Mouse (Mus musculus): Measurements from ENCODE around the gene Ppip5k1. TPM values are rescaled to one million over a fixed set of nuclear protein-coding genes. Genes with fewer than 3 reads are reported as not detected.

Ppip5k1 gene
- 10 to 100 TPM in 1 of 2 experiments, 1 to 10 TPM in 1; 8.9 to 11.3 TPM for polyA plus RNA-seq (2017; shearing (Covaris generic))

GRCm38 (mm10) chr2:121354820-121355592 is at the start of gene Ppip5k1:
Ppip5k1 (minus strand) TSS chr2:121355396.

GRCm38 (mm10) chr2:121386961-121387575 is 31.9 kb upstream of the Ppip5k1 start, which contains the start of gene Strc:
Strc (minus strand) TSS chr2:121387168.

GRCm38 (mm10) chr2:121357494-121357893 is 2.3 kb upstream of the Ppip5k1 start, which contains the start of gene Ckmt1:
Ckmt1 (plus strand) TSS chr2:121357714.

GRCm38 (mm10) chr2:121288901-121289729 is 66.1 kb downstream of the Ppip5k1 start, which contains the start of gene Map1a:
Map1a (plus strand) TSS chr2:121289600.

GRCm38 (mm10) chr2:121271236-121271927 is 83.8 kb downstream of the Ppip5k1 start, which contains the start of gene Trp53bp1:
Trp53bp1 (minus strand) TSS chr2:121271407.

Other genes starting within 250 kb of the Ppip5k1 start
- gene Tgm7, start 245.6 kb downstream of the Ppip5k1 start, polyA plus RNA-seq (2017; shearing (Covaris generic)), result under 1 TPM in 1 of 2 experiments, not detected in 1; 0.10 TPM
- gene Adal, start 215.0 kb downstream of the Ppip5k1 start, polyA plus RNA-seq (2017; shearing (Covaris generic)), result 10 to 100 TPM; 16.4 to 20.5 TPM
- gene Lcmt2, start 214.7 kb downstream of the Ppip5k1 start, polyA plus RNA-seq (2017; shearing (Covaris generic)), result 10 to 100 TPM; 17.9 to 19.7 TPM
- 10 to 100 TPM; 74.4 to 82.9 TPM for gene Tubgcp4, start 184.7 kb downstream of the Ppip5k1 start, polyA plus RNA-seq (2017; shearing (Covaris generic))
- gene Zscan29, start 184.3 kb downstream of the Ppip5k1 start, polyA plus RNA-seq (2017; shearing (Covaris generic)), result 10 to 100 TPM; 27.1 to 45.5 TPM
- gene Trp53bp1, start 84.0 kb downstream of the Ppip5k1 start, polyA plus RNA-seq (2017; shearing (Covaris generic)), result 10 to 100 TPM; 28.1 to 45.6 TPM
- under 1 TPM; 0.01 to 0.14 TPM for gene Map1a, start 65.8 kb downstream of the Ppip5k1 start, polyA plus RNA-seq (2017; shearing (Covaris generic))
- gene Ckmt1, start 2.3 kb upstream of the Ppip5k1 start, polyA plus RNA-seq (2017; shearing (Covaris generic)), result under 1 TPM in 1 of 2 experiments, not detected in 1; 0.27 TPM
- under 1 TPM; 0.07 to 0.12 TPM for gene Strc, start 31.8 kb upstream of the Ppip5k1 start, polyA plus RNA-seq (2017; shearing (Covaris generic))
- gene Pdia3, start 58.4 kb upstream of the Ppip5k1 start, polyA plus RNA-seq (2017; shearing (Covaris generic)), result 100 to 1,000 TPM; 589 to 791 TPM
- gene Catsper2, start 58.4 kb upstream of the Ppip5k1 start, polyA plus RNA-seq (2017; shearing (Covaris generic)), result 1 to 10 TPM; 2.6 to 2.8 TPM
- gene Ell3, start 88.9 kb upstream of the Ppip5k1 start, polyA plus RNA-seq (2017; shearing (Covaris generic)), result 1 to 10 TPM in 1 of 2 experiments, under 1 TPM in 1; 0.66 to 1.2 TPM
- gene Serf2, start 93.8 kb upstream of the Ppip5k1 start, polyA plus RNA-seq (2017; shearing (Covaris generic)), result 100 to 1,000 TPM; 488 to 517 TPM
- gene Hypk, start 97.9 kb upstream of the Ppip5k1 start, polyA plus RNA-seq (2017; shearing (Covaris generic)), result 100 to 1,000 TPM; 160 to 176 TPM
- 1 to 10 TPM in 1 of 2 experiments, under 1 TPM in 1; 0.33 to 1.2 TPM for gene Serinc4, start 101.4 kb upstream of the Ppip5k1 start, polyA plus RNA-seq (2017; shearing (Covaris generic))
- gene Mfap1b, start 118.7 kb upstream of the Ppip5k1 start, polyA plus RNA-seq (2017; shearing (Covaris generic)), result 10 to 100 TPM; 80.2 to 85.9 TPM
- gene Mfap1a, start 151.3 kb upstream of the Ppip5k1 start, polyA plus RNA-seq (2017; shearing (Covaris generic)), result 10 to 100 TPM; 29.0 to 30.1 TPM
- gene Wdr76, start 151.3 kb upstream of the Ppip5k1 start, polyA plus RNA-seq (2017; shearing (Covaris generic)), result 1 to 10 TPM; 7.2 to 9.3 TPM

Measured in activated CD4-positive, CD25-positive, alpha-beta regulatory T cell (primary cell).